8 mouse cellular contexts compared by ENCODE assay signal in the genomic region with DNA sequence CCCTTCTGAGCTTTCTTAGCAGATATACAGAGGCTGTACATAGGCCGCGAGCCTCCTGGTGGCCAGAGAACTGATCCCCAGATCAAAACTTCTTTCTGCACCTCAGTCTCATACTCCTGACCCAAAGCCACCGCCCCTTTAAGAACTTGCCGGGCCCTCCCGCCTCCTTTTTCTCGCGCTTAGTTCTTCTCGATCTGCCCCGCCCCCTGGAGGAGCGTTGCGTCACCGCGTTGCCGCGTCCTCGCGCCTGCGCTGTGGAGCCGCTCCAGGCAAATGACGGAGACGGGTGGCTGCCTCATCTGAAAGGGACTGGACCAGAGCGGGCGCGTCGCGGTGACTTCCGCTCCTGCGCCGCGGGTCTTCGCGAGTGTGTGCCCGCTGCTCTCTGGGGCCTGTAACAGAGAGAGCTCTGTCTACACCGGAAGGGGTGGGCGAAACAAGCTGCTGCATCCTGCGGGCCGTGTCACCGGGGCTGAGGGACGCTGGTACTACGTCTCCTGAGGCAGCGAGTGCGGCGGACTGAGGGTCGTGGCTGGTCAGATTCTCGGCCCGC. TPM values are rescaled to one million over a fixed set of nuclear protein-coding genes. Genes with fewer than 3 reads are reported as not detected.
DNase-seq lines count a peak whose midpoint lies in the region; ATAC-seq and TF ChIP-seq lines count a peak whose summit lies in the region.

A gene (plus strand): TSS at position 248 of the 553 bp plus-strand sequence.

- 0 out of 2 replicates have a peak, but pooled peaks cover 3% of the 10 kb centered on the region for H3K36me3 ChIP-seq in ES-E14 (ENCODE audit: control insufficient read depth, insufficient read depth, low read length, poor library complexity, severe bottlenecking)
- peaks cover 10% of the 10 kb centered on the region for H3K36me3 ChIP-seq in forebrain, embryonic 15.5 days

- in situ Hi-C loops in ES-E14 (cut with MboI; ENCODE audit: low sequenced_read_pairs in 2 of 2, unreplicated experiment in 2 of 2): loop anchor here (5.0 to 25.0 kb wide), 3 partner anchors 101 to 209 kb away; a partner anchor contains a TSS

- peak within 1 kb of the TSS; percentile 32 for H3K27ac ChIP-seq in ES-E14 (ENCODE audit: insufficient read depth, low read depth, low read length, poor library complexity, severe bottlenecking)
- peak within 1 kb of the TSS; percentile 97 for H3K27ac ChIP-seq in forebrain, embryonic 15.5 days (replicated peaks)

- peak within 1 kb of the TSS; percentile 87 for H3K9ac ChIP-seq in ES-E14 (ENCODE audit: insufficient read depth, low read depth, low read length, poor library complexity, severe bottlenecking)
- peak within 1 kb of the TSS; percentile 88 for H3K9ac ChIP-seq in forebrain, embryonic 15.5 days (replicated peaks)

- intact Hi-C loops in heart, postnatal 25 days (cut with DNase I): loop anchor here (1.0 kb wide), 2 partner anchors 44 to 103 kb away; no protein-coding TSS in a partner anchor

- H3K4me1 ChIP-seq in ES-E14 (ENCODE audit: control insufficient read depth in 2 of 2, insufficient read depth in 2 of 2, low read length in 2 of 2, poor library complexity in 1 of 2): peaks cover 2 to 6% of the 10 kb centered on the region in 2 experiments; a peak in 1 of 4 replicates
- H3K4me1 ChIP-seq in forebrain, embryonic 15.5 days: peaks cover 14% of the 10 kb centered on the region
- peaks cover 7% of the 10 kb centered on the region; the same call in 1 of the 2 replicates for H3K4me1 ChIP-seq in lung, adult 2 months (ENCODE audit: control insufficient read depth, insufficient read depth, low read length)

- peak within 1 kb of the TSS; percentile 92 for H3K4me2 ChIP-seq in forebrain, embryonic 15.5 days (replicated peaks)

- DNase-seq in ES-E14 (ENCODE audit: low read depth, low spot score): peak; percentile 99
- peak; percentile 98 for DNase-seq in cerebellum, adult 11-12 months
- peak; percentile 97 for DNase-seq in heart, postnatal 25 days (ENCODE audit: low spot score)
- peak; percentile 99 for DNase-seq in layer of hippocampus, adult 18-20 months (ENCODE audit: low spot score in 2 of 2)
- peak; percentile 99 for DNase-seq in lung, adult 2 months
- DNase-seq in thymus, adult 18-20 months: peak; percentile 98

- WGBS in forebrain, embryonic 15.5 days: under 1% methylated on average over 46 of the region's 46 CpGs
- WGBS in lung, adult 2 months: under 1% methylated on average over 46 of the region's 46 CpGs

- H3K9me3 ChIP-seq in ES-E14 (ENCODE audit: control insufficient read depth, insufficient read depth, low read depth, low read length): no peaks in the 10 kb centered on the region
- H3K9me3 ChIP-seq in forebrain, embryonic 15.5 days: no peaks in the 10 kb centered on the region

- TF ChIP-seq CTCF in lung, adult 2 months (IDR thresholded peaks at IDR 0.05; ENCODE audit: insufficient read depth, low read length): 0 out of 2 replicates have a peak, but pooled peaks have one; percentile 18

- peak within 1 kb of the TSS; percentile 72 to 79 for H3K4me3 ChIP-seq in ES-E14 (ENCODE audit: insufficient read depth in 1 of 2, low read depth in 1 of 2, low read length in 2 of 2, poor library complexity in 1 of 2, severe bottlenecking in 1 of 2)
- H3K4me3 ChIP-seq in forebrain, embryonic 15.5 days: peak within 1 kb of the TSS; percentile 68
- peak within 1 kb of the TSS; percentile 76 for H3K4me3 ChIP-seq in lung, adult 2 months (replicated peaks; ENCODE audit: extremely low read depth, low read depth, low read length)

- TF ChIP-seq POLR2A in lung, adult 2 months (IDR thresholded peaks at IDR 0.05; ENCODE audit: borderline replicate concordance, extremely low read depth, low read depth, low read length): peak; percentile 97

- peak; percentile 99 for ATAC-seq in forebrain, embryonic 15.5 days (replicated peaks)
- ATAC-seq in neutrophil, adult 5-6 weeks (ENCODE audit: extremely low read depth, insufficient number of reproducible peaks, low FRiP score, poor library complexity, severe bottlenecking): peak; percentile 91

- no peaks in the 10 kb centered on the region for H3K27me3 ChIP-seq in forebrain, embryonic 15.5 days

TF ChIP-seq in ES-E14, 5 proteins besides CTCF, POLR2A, EP300 and RAD21:
- TF ChIP-seq ZC3H11A (IDR thresholded peaks at IDR 0.05; ENCODE audit: borderline replicate concordance, low read depth, low read length) (no peak; the same call in 1 of the 2 replicates), MAFK (IDR thresholded peaks at IDR 0.05; ENCODE audit: insufficient read depth, low read depth, low read length) (no peak), CHD2 (IDR thresholded peaks at IDR 0.05; ENCODE audit: low read depth, low read length) (no peak), ZNF384 (IDR thresholded peaks at IDR 0.05; ENCODE audit: low read depth, low read length) (no peak), HCFC1 (IDR thresholded peaks at IDR 0.05; ENCODE audit: borderline replicate concordance, insufficient read depth, low read length) (peak; percentile 72)

RNA-seq across cellular contexts. Expression of the gene that starts here (rescaled TPM):
- 4.7 TPM in 2 replicates for total RNA-seq in ES-E14 (2012; rRNA removed)
- 8.5 and 8.8 TPM in 2 replicates for polyA plus RNA-seq in forebrain, embryonic 15.5 days (2015; fragmentation: Nextera tagmentation; extraction: Ambion mirVana)
- total RNA-seq in heart, postnatal 25 days (2021): 1 to 10 TPM; 3.2 TPM
- 1 to 10 TPM; 5.5 to 6.0 TPM for total RNA-seq in layer of hippocampus, adult 18-20 months (2021)
- polyA plus RNA-seq in lung, adult 2 months (2012; rRNA removed): 4.8 and 5.9 TPM in 2 replicates
- total RNA-seq in neutrophil, adult 5-6 weeks (2017): 20.5 and 21.1 TPM in 2 replicates

Comparison
In these comparisons a context has a peak if more than half of its experiments do, and no peak if none do; other contexts are left out.
1. Peak in every context shown above with its lines: DNase-seq, ATAC-seq, H3K4me3 ChIP-seq and H3K27ac ChIP-seq.